Mouse (Mus musculus) forebrain, embryonic 11.5 days (tissue): Measurements from ENCODE around the gene Ppl. TPM values are rescaled to one million over a fixed set of nuclear protein-coding genes. Genes with fewer than 3 reads are reported as not detected.

ENCODE experiments used
- ATAC-seq: fragments of 200-750 bp; cut with Nextera tagmentation; replicated peaks from 2 replicates; pipeline ENCODE4 v1.8.0; 2017; ENCODE audit warnings: moderate TSS enrichment; ENCODE audit not compliant: low FRiP score
- DNase-seq: peaks from one replicate; pipeline ENCODE4 v3.0.0-alpha.2; 2017; ENCODE audit warnings: low spot score
- H3K27ac ChIP-seq: fragments of 300-500 bp; sonication (generic); 2 replicates; pipeline ENCODE4 v1.5.1; 2014; ENCODE audit warnings: low read depth, low read length
- H3K27me3 ChIP-seq: fragments of 300-500 bp; sonication (generic); 2 replicates; pipeline ENCODE4 v1.6.1; 2014; ENCODE audit warnings: mild to moderate bottlenecking, low read length, mixed read lengths; ENCODE audit not compliant: control insufficient read depth, insufficient read depth
- H3K36me3 ChIP-seq: fragments of 300-500 bp; sonication (generic); 2 replicates; pipeline ENCODE4 v1.6.1; 2014; ENCODE audit warnings: mild to moderate bottlenecking, low read length, moderate library complexity, mixed read lengths; ENCODE audit not compliant: control insufficient read depth, insufficient read depth
- H3K4me1 ChIP-seq: fragments of 300-500 bp; sonication (generic); replicated peaks from 2 replicates; pipeline ENCODE4 v1.6.1; 2014; ENCODE audit warnings: low read length, mixed read lengths; ENCODE audit not compliant: control insufficient read depth, insufficient read depth
- H3K4me2 ChIP-seq: fragments of 300-500 bp; sonication (generic); 2 replicates; pipeline ENCODE4 v1.6.1; 2014; ENCODE audit warnings: low read depth, mild to moderate bottlenecking, low read length, moderate library complexity, mixed read lengths; ENCODE audit not compliant: severe bottlenecking
- H3K4me3 ChIP-seq: fragments of 300-500 bp; sonication (generic); 2 replicates; pipeline ENCODE4 v1.5.1; 2014; ENCODE audit warnings: low read depth, low read length
- H3K9ac ChIP-seq: fragments of 300-500 bp; sonication (generic); 2 replicates; pipeline ENCODE4 v1.6.1; 2014; ENCODE audit warnings: low read length
- H3K9me3 ChIP-seq: fragments of 300-500 bp; sonication (generic); 2 replicates; pipeline ENCODE4 v1.6.1; 2016; ENCODE audit warnings: low read length, mixed read lengths; ENCODE audit not compliant: control insufficient read depth
- WGBS: fragments of 180-500 bp; shearing (Covaris S2); extraction: QIAGEN DNeasy Blood & Tissue Kit; methylation state at CpG from one replicate; pipeline ENCODE4 v1.1.7; 2014; 5-methylcytosine and 5-hydroxymethylcytosine counted together
- polyA plus RNA-seq: library from polyadenylated mRNA; unstranded; fragments of >200 nt; fragmentation: Nextera tagmentation; extraction: Ambion mirVana; gene quantifications from 2 replicates; pipeline ENCODE4 v1.2.1, GENCODE M21; 2014

Gene Ppl
- polyA plus RNA-seq, 1 experiment from 2014 or later = 1.3 TPM

DNA sequence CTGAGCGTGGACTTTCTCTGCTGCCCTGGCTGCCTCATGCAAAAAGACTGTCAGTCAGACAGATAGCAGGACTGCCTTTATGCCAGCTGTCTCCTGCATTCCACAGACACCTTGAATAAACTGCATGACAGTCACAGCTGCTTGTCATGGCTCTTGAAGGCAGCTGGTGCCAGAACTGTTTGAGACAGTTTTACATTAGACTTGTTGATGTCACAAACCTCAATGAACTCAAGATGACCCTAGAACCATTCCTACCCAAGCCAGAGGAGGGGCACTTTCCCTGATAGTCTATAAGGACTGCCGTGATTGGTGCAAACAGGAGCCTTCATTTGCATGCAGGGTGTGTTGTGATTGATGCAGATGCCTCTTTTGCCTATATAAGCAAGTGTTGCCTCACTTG, 18.6 kb downstream of the Ppl start:
- H3K4me3 ChIP-seq = no peak overlapping the region
- no peaks in the 10 kb centered on the region for H3K4me1 ChIP-seq
- no peak overlapping the region for H3K27ac ChIP-seq
- DNase-seq (no peak), ATAC-seq (no peak)
- no peaks in the 10 kb centered on the region for H3K27me3 ChIP-seq
- WGBS = 76% methylated on average over 2 of the region's 2 CpGs
- no peak overlapping the region for H3K9ac ChIP-seq
- H3K4me2 ChIP-seq = no peak overlapping the region
- H3K36me3 ChIP-seq = no peaks in the 10 kb centered on the region
- H3K9me3 ChIP-seq = no peaks in the 10 kb centered on the region

DNA sequence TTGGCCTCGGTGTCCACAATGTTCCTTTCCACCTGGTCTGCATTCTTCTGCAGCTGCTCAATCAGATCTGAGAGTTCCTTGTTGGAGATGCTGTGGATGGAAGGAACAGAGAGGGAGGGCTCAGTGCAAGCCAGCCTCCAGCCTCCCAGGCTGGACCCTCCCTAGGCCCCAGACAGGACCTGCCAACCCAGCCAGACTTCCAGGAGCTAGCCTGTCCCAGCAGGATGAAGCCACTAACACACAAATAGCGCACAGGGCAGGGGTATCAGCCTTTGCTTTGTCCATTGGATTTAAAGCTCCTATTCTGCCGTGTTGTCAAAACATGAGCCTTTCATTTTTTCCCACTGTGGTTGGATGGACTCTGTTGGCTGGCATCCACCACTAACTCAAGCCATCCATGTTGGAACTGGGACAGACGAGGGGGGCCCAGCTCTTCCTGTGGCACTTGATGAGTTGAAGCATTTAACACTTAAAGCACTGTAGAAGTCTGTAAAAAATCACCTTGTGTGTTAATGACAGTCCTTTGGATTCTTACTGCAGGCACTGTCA, 19.1 kb downstream of the Ppl start:
- ATAC-seq (no peak), DNase-seq (no peak)
- Histone ChIP-seq H3K4me3 (no peak overlapping the region), H3K4me2 (no peak overlapping the region), H3K9me3 (no peaks in the 10 kb centered on the region), H3K9ac (no peak overlapping the region), H3K4me1 (no peaks in the 10 kb centered on the region), H3K27me3 (no peaks in the 10 kb centered on the region), H3K36me3 (no peaks in the 10 kb centered on the region), H3K27ac (no peak overlapping the region)
- WGBS = 79% methylated on average over 4 of the region's 4 CpGs

DNA sequence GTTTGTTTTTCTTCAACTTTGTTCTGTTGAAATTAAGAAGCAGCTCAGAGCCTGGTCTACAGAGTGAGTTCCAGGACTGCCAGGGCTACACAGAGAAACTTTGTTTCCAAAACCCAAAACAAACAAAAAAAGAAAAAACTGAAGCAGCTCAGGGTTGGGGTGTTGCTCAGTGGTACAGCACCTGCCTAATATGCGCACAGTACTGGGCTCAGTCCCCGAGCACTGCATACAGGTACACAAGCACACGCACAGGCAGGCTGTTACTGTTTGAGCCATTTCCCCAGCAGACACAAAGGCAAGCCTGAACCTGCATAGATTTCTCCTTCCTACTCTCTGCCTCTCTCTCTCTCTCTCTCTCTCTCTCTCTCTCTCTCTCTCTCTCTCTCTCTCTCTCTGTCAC, 21.2 kb downstream of the Ppl start:
- DNase-seq = no peak
- no peaks in the 10 kb centered on the region for H3K27me3 ChIP-seq
- WGBS = 93% methylated on average over 3 of the region's 3 CpGs
- no peaks in the 10 kb centered on the region for H3K9me3 ChIP-seq
- ATAC-seq = no peak
- H3K27ac ChIP-seq = no peak overlapping the region
- no peaks in the 10 kb centered on the region for H3K36me3 ChIP-seq
- no peak overlapping the region for H3K4me2 ChIP-seq
- H3K4me1 ChIP-seq = no peaks in the 10 kb centered on the region
- H3K4me3 ChIP-seq = no peak overlapping the region
- no peak overlapping the region for H3K9ac ChIP-seq

DNA sequence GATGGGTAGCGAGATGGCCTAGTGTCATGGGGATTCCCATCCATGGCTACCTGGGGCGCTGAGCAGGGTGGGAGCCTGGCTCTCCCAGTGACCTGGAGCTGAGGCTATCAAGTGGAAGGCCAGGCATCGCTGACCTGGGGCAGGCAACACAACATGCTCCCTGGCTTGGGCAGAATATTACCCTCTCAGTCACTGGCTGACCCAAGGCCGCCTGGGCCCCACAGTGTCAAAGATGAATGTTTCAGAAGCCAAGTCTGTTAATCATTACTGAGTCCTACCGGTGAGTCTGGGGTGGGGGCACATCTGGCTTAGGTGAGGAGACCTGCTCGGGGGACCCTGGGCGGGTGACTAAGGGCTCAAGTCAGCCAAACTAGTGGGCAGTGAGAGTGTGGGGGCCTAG, 22.3 kb downstream of the Ppl start:
- ATAC-seq = no peak

DNA sequence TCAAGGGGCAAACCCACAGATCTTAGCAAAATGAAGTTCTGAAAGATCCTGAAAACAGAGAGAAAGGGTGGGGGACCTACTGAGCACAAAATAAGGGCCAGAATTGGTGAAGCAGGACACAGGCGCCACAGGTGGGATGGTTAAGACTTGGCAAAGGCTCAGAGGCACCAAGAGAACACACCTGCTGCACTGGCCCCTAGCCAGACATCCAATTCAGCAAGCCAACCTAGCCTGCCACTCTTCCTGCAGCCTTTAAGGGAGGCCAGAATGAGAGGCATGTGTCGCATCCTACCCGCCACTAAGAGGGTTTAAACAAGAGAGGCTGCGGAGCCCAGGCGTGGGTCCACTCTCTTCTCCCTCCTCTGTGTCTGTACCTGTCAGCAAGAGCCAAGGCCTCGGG, 31.2 kb downstream of the Ppl start:
- Histone ChIP-seq H3K9ac (no peak overlapping the region), H3K4me3 (no peak overlapping the region), H3K27me3 (no peaks in the 10 kb centered on the region), H3K36me3 (no peaks in the 10 kb centered on the region), H3K4me1 (no peaks in the 10 kb centered on the region), H3K4me2 (no peak overlapping the region), H3K9me3 (no peaks in the 10 kb centered on the region), H3K27ac (no peak overlapping the region)
- ATAC-seq (no peak), DNase-seq (no peak)
- WGBS = 84% methylated on average over 6 of the region's 6 CpGs

More for the DNA sequence above, 22.3 kb downstream of the Ppl start:
- no peak overlapping the region for H3K4me3 ChIP-seq
- no peak for DNase-seq
- no peaks in the 10 kb centered on the region for H3K27me3 ChIP-seq
- H3K9me3 ChIP-seq = no peaks in the 10 kb centered on the region
- H3K36me3 ChIP-seq = no peaks in the 10 kb centered on the region
- H3K4me1 ChIP-seq = no peaks in the 10 kb centered on the region
- no peak overlapping the region for H3K4me2 ChIP-seq
- H3K9ac ChIP-seq = no peak overlapping the region
- WGBS = 76% methylated on average over 7 of the region's 7 CpGs
- H3K27ac ChIP-seq = no peak overlapping the region

DNA sequence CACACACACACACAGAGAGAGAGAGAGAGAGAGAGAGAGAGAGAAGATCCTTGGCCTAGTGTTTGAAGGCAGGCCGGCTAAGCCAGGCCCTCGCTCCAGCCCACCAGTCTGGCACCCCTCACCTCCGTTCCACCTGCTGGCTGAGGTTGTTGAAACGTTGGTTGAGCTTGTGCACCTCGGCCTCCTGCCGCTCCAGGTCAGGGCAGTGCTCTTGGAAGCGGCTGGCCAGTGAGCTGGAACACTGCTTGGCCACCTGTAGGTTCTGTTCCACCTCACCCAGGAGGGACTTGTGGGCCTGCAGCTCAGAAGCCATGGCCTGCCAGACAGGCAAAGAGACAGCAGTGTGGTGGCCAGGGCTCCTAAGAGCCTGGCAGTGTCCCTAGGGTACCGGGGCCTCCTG, 35.7 kb downstream of the Ppl start:
- H3K27ac ChIP-seq = no peak overlapping the region
- H3K4me3 ChIP-seq = no peak overlapping the region
- DNase-seq = no peak
- no peaks in the 10 kb centered on the region for H3K27me3 ChIP-seq
- H3K9me3 ChIP-seq = no peaks in the 10 kb centered on the region
- no peaks in the 10 kb centered on the region for H3K36me3 ChIP-seq
- no peak overlapping the region for H3K4me2 ChIP-seq
- no peak for ATAC-seq
- no peaks in the 10 kb centered on the region for H3K4me1 ChIP-seq
- WGBS = 79% methylated on average over 8 of the region's 8 CpGs
- H3K9ac ChIP-seq = no peak overlapping the region

DNA sequence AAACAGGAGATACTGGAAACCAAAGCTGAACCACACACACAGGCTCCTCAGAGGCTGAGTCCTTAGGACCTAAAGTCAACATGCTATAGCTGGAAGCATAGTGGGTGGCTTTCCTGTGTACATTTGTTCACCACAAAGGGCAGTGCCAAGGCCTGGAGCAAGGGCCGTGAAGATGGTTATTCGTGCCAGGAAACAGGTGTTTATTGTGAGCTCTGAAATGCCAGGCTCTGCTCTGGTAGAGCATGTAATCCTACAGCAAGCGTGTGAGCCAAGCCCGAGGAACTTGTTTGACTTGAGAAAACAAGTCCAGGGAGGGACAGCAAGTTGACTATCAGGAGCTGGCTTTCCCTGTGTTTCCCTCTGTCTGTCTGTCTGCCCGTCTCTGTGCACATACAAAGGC, 38.9 kb downstream of the Ppl start:
- no peak overlapping the region for H3K27ac ChIP-seq
- no peak overlapping the region for H3K4me3 ChIP-seq
- H3K27me3 ChIP-seq = no peaks in the 10 kb centered on the region
- 90% methylated on average over 5 of the region's 5 CpGs for WGBS
- DNase-seq (no peak), ATAC-seq (no peak)
- no peaks in the 10 kb centered on the region for H3K4me1 ChIP-seq
- H3K36me3 ChIP-seq = no peaks in the 10 kb centered on the region
- H3K9me3 ChIP-seq = no peaks in the 10 kb centered on the region
- H3K4me2 ChIP-seq = no peak overlapping the region
- no peak overlapping the region for H3K9ac ChIP-seq

DNA sequence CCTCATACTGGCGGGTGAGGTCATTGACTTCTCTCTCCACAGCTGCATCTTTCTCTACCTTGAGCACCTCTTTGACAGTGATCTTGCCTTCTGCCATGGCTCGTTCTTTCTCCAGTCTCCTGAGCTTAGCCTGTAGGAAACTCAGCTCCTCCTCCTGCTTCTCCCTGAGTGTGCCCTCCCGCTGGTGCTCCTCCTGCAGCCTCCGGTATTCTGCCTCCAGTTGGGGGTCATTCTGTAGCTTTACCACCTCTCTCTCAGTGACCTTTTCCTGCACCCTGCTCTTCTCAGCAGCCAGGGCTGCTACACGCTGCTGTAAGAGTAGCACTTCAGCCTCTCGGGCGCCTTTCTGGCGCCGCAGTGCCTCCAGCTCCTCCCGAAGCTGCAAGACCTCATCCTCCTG, 43.2 kb downstream of the Ppl start:
- H3K36me3 ChIP-seq = peaks cover 1% of the 10 kb centered on the region; the same call in 1 of the 2 replicates
- H3K4me2 ChIP-seq = no peak overlapping the region
- H3K4me3 ChIP-seq = no peak overlapping the region
- H3K27me3 ChIP-seq = no peaks in the 10 kb centered on the region
- 77% methylated on average over 10 of the region's 10 CpGs for WGBS
- no peaks in the 10 kb centered on the region for H3K4me1 ChIP-seq
- DNase-seq (no peak), ATAC-seq (no peak)
- H3K9me3 ChIP-seq = no peaks in the 10 kb centered on the region
- H3K9ac ChIP-seq = no peak overlapping the region
- H3K27ac ChIP-seq = no peak overlapping the region

DNA sequence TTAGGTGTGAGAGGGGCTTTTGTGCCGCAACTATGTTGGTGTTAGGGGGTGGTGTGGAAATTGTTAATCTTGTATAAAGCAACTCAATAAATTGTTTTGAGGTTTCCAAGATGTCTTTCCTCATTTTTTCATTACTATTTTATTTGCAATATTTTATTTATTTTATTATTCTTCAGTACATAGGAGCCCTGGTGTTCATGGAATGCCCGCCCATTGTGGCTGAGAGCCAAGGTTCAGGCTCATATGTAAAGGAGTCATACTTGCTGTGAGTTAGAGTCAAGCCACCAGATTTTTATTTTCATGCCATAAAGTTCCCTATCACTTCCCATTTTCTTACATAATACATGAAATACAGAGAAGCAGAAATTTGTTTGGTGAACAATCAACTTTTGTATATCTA, 46.0 kb downstream of the Ppl start:
- no peak overlapping the region for H3K4me2 ChIP-seq
- ATAC-seq = no peak
- H3K9me3 ChIP-seq = no peaks in the 10 kb centered on the region
- H3K4me3 ChIP-seq = no peak overlapping the region
- H3K9ac ChIP-seq = no peak overlapping the region
- H3K4me1 ChIP-seq = no peaks in the 10 kb centered on the region
- no peak for DNase-seq
- WGBS = 96% methylated on average over 2 of the region's 2 CpGs
- H3K27me3 ChIP-seq = no peaks in the 10 kb centered on the region
- H3K36me3 ChIP-seq = peaks cover 6% of the 10 kb centered on the region; the same call in 1 of the 2 replicates
- no peak overlapping the region for H3K27ac ChIP-seq
